Mouse (Mus musculus): ENCODE results near the gene Vmn1r44. TPM values are rescaled to one million over a fixed set of nuclear protein-coding genes. Genes with fewer than 3 reads are reported as not detected.
"Not testable (repeated sequence)": the region's sequence is repeated elsewhere in the genome, so short reads cannot be mapped to it uniquely, and the experiment has no call there.

Gene Vmn1r44
- total and polyA plus RNA-seq, 3 experiments = not detected

DNA sequence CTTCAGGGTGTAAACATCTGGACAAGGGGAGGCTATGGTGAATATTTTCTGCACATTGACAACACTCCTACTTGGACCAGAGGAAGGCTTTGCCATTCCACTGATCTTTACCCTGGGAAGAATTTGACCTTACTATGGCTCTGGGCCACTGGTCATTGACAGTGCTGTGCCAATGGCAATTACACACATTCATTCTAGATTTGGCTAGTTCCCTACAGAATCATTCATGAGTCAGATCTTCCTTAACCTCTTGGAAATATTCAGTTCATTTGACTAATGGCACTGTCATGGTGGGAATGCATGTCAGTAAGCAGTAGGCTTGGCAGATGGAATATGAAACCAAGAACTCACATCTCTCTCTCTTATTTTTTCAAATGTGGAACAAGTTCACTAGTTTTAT, 2.6 kb upstream of the Vmn1r44 start:
- H3K27ac ChIP-seq (ENCODE audit: insufficient read depth, low read depth) = no peak overlapping the region
- no peaks in the 10 kb centered on the region for H3K36me3 ChIP-seq (replicated peaks in 1 of 2; ENCODE audit: control insufficient read depth in 1 of 2, insufficient read depth in 1 of 2, low read length in 1 of 2)
- DNase-seq (ENCODE audit: extremely low read depth) = no peak
- no peaks in the 10 kb centered on the region for H3K79me2 ChIP-seq (replicated peaks; ENCODE audit: control insufficient read depth, extremely low read depth, insufficient read depth, poor library complexity, severe bottlenecking)
- no peak overlapping the region for H3K9ac ChIP-seq (ENCODE audit: insufficient read depth, low read depth)
- no peaks in the 10 kb centered on the region for H3K4me1 ChIP-seq (ENCODE audit: control insufficient read depth in 1 of 2, insufficient read depth in 2 of 2)
- in situ Hi-C loops (cut with MboI; ENCODE audit: low pct_ligation_motif_present, low pct_unique_long_range_greater_than_20kb, low sequenced_read_pairs) = no loop called here
- no peak overlapping the region for H3K4me2 ChIP-seq (ENCODE audit: insufficient read depth, low read depth, poor library complexity, severe bottlenecking)
- dilution Hi-C loops (cut with MboI; ENCODE audit: extremely low pct_ligation_motif_present, extremely low pct_unique_long_range_greater_than_20kb, low sequenced_read_pairs) = no loop called here
- no peaks in the 10 kb centered on the region for H3K9me3 ChIP-seq (replicated peaks; ENCODE audit: low read length)
- TF ChIP-seq KAT2A (IDR thresholded peaks at IDR 0.05; ENCODE audit: insufficient replicate concordance, low read length) (no peak), USF2 (conservative IDR thresholded peaks at IDR 0.05; ENCODE audit: low read depth, low read length) (no peak), SIN3A (IDR thresholded peaks at IDR 0.05; ENCODE audit: low read length) (no peak), E2F4 (IDR thresholded peaks at IDR 0.05; ENCODE audit: insufficient replicate concordance, low read depth, low read length) (no peak), TBP (conservative IDR thresholded peaks at IDR 0.05; ENCODE audit: low read depth, low read length) (no peak), MAFK (IDR thresholded peaks at IDR 0.05; ENCODE audit: insufficient replicate concordance, low read length) (no peak), CHD1 (IDR thresholded peaks at IDR 0.05; ENCODE audit: low read depth, low read length) (no peak), MXI1 (IDR thresholded peaks at IDR 0.05; ENCODE audit: low read depth, low read length) (no peak), MEF2A (IDR thresholded peaks at IDR 0.05; ENCODE audit: borderline replicate concordance, low read depth, low read length) (no peak), USF1 (IDR thresholded peaks at IDR 0.05; ENCODE audit: low read depth, low read length) (no peak), NELFE (IDR thresholded peaks at IDR 0.05; ENCODE audit: low read depth, low read length) (no peak), BHLHE40 (IDR thresholded peaks at IDR 0.05; ENCODE audit: low read depth, low read length) (no peak), ZKSCAN1 (IDR thresholded peaks at IDR 0.05; ENCODE audit: borderline replicate concordance, low read depth, low read length) (no peak), SMC3 (IDR thresholded peaks at IDR 0.05; ENCODE audit: low read depth, low read length) (no peak)
- H3K4me3 ChIP-seq (replicated peaks in 1 of 3; ENCODE audit: low read depth in 2 of 3, low read length in 2 of 3, poor library complexity in 1 of 3) = no peak overlapping the region
- no peaks in the 10 kb centered on the region for H3K27me3 ChIP-seq (replicated peaks)

DNA sequence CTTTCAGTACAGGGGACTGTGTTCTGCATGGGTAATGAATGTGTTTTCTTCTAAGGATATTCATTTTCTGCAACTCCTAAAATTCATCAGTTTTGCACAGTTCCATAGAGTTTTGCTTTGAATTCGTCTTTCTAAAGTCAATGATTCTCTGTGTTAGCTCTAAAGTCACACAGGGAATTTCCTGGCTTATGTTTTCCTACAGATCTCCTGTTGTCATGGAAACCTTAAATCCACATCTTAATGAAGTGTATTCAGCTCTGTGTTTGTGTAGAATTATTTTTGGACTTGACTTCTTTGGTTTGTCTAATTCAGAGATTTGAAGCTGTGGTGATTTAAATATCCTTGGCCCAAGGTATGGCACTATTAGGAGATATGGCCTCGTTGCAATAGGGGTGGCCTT, 352 bp downstream of the Vmn1r44 start:
- Histone ChIP-seq H3K9ac (ENCODE audit: insufficient read depth, low read depth) (no peak overlapping the region), H3K4me1 (ENCODE audit: control insufficient read depth in 1 of 2, insufficient read depth in 2 of 2) (no peaks in the 10 kb centered on the region), H3K4me3 (replicated peaks in 1 of 3; ENCODE audit: low read depth in 2 of 3, low read length in 2 of 3, poor library complexity in 1 of 3) (no peak overlapping the region), H3K4me2 (ENCODE audit: insufficient read depth, low read depth, poor library complexity, severe bottlenecking) (no peak overlapping the region), H3K27me3 (replicated peaks) (peaks cover 2% of the 10 kb centered on the region), H3K36me3 (replicated peaks in 1 of 2; ENCODE audit: control insufficient read depth in 1 of 2, insufficient read depth in 1 of 2, low read length in 1 of 2) (no peaks in the 10 kb centered on the region), H3K9me3 (replicated peaks; ENCODE audit: low read length) (no peaks in the 10 kb centered on the region), H3K27ac (ENCODE audit: insufficient read depth, low read depth) (no peak overlapping the region), H3K79me2 (replicated peaks; ENCODE audit: control insufficient read depth, extremely low read depth, insufficient read depth, poor library complexity, severe bottlenecking) (no peaks in the 10 kb centered on the region)
- in situ Hi-C loops (cut with MboI; ENCODE audit: low pct_ligation_motif_present, low pct_unique_long_range_greater_than_20kb, low sequenced_read_pairs) (no loop called here), dilution Hi-C loops (cut with MboI; ENCODE audit: extremely low pct_ligation_motif_present, extremely low pct_unique_long_range_greater_than_20kb, low sequenced_read_pairs) (no loop called here)
- TF ChIP-seq MAX (IDR thresholded peaks at IDR 0.05; ENCODE audit: low read length) (no peak), MAFK (IDR thresholded peaks at IDR 0.05; ENCODE audit: insufficient replicate concordance, low read length) (no peak), POLR2AphosphoS2 (IDR thresholded peaks at IDR 0.05; ENCODE audit: low read depth, low read length) (no peak), MYC (IDR thresholded peaks at IDR 0.05; ENCODE audit: low read depth, low read length) (no peak), MEF2A (IDR thresholded peaks at IDR 0.05; ENCODE audit: borderline replicate concordance, low read depth, low read length) (no peak), SMC3 (IDR thresholded peaks at IDR 0.05; ENCODE audit: low read depth, low read length) (no peak), CHD2 (IDR thresholded peaks at IDR 0.05; ENCODE audit: low read length) (no peak), PAX5 (IDR thresholded peaks at IDR 0.05; ENCODE audit: low read length) (no peak), ZNF384 (IDR thresholded peaks at IDR 0.05; ENCODE audit: low read depth, low read length) (no peak), NRF1 (IDR thresholded peaks at IDR 0.05; ENCODE audit: low read depth, low read length) (no peak), KAT2A (IDR thresholded peaks at IDR 0.05; ENCODE audit: insufficient replicate concordance, low read length) (no peak), ETS1 (conservative IDR thresholded peaks at IDR 0.05; ENCODE audit: low read depth, low read length) (no peak), ZMIZ1 (IDR thresholded peaks at IDR 0.05; ENCODE audit: low read depth, low read length) (no peak)
- no peak for DNase-seq (ENCODE audit: extremely low read depth)

DNA sequence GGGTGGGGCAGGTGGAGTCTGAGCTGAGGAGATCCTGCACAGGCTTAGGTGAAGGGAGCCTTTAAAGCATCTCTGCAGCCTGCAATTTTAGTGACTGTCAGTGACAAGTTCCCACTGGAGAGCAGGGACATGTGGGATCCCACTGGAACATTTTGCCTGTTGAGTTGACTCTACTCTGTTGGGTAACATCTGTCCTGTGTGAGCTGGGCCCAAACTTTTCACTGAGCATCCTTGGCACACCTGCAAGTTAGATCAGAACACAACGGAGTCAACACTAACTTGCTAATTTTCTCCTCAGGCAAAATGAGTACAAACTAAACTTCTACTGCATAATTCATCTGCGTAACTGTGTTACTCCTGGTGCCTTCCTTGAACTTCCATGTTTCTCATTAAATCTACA, 57.0 kb downstream of the Vmn1r44 start, which contains the start of gene Vmn1r45:
Gene Vmn1r45, minus strand, starts transcription at position 101 of the 400 bp plus-strand sequence.
- H3K4me2 ChIP-seq (ENCODE audit: insufficient read depth, low read depth, poor library complexity, severe bottlenecking); DNase-seq (ENCODE audit: extremely low read depth); H3K4me1 ChIP-seq (ENCODE audit: control insufficient read depth in 1 of 2, insufficient read depth in 2 of 2); H3K9ac ChIP-seq (ENCODE audit: insufficient read depth, low read depth); H3K27me3 ChIP-seq (replicated peaks); dilution Hi-C loops (cut with MboI; ENCODE audit: extremely low pct_ligation_motif_present, extremely low pct_unique_long_range_greater_than_20kb, low sequenced_read_pairs); H3K79me2 ChIP-seq (replicated peaks; ENCODE audit: control insufficient read depth, extremely low read depth, insufficient read depth, poor library complexity, severe bottlenecking); H3K9me3 ChIP-seq (replicated peaks; ENCODE audit: low read length); in situ Hi-C loops (cut with MboI; ENCODE audit: low pct_ligation_motif_present, low pct_unique_long_range_greater_than_20kb, low sequenced_read_pairs); H3K4me3 ChIP-seq (replicated peaks in 1 of 3; ENCODE audit: low read depth in 2 of 3, low read length in 2 of 3, poor library complexity in 1 of 3); H3K36me3 ChIP-seq (replicated peaks in 1 of 2; ENCODE audit: control insufficient read depth in 1 of 2, insufficient read depth in 1 of 2, low read length in 1 of 2); H3K27ac ChIP-seq (ENCODE audit: insufficient read depth, low read depth): not testable (repeated sequence)

Measured in CH12.LX (cell line).